Mouse (Mus musculus) B cell, adult 2 months (primary cell): Measurements from ENCODE around the gene Rhox3h.
"Not testable (repeated sequence)": the region's sequence is repeated elsewhere in the genome, so short reads cannot be mapped to it uniquely, and the experiment has no call there.

Source experiments
- DNase-seq, 2 experiments: peaks; one replicate each; pipeline ENCODE4 v3.0.0; 2022

Gene Rhox3h

GRCm38 (mm10) chrX:37668664-37669063 lies at the start of gene Rhox3h:
Gene Rhox3h, minus strand, starts transcription at chrX:37668764.
- not testable (repeated sequence) for DNase-seq

- no peak for DNase-seq
Observed at GRCm38 (mm10) chrX:37701821-37702387, 33.3 kb upstream of the Rhox3h start.

- DNase-seq, result no peak
Observed at GRCm38 (mm10) chrX:37692261-37692660, 23.7 kb upstream of the Rhox3h start.

GRCm38 (mm10) chrX:37683031-37683715 lies 14.6 kb upstream of the Rhox3h start:
- no peak for DNase-seq

- not testable (repeated sequence) for DNase-seq
Observed at GRCm38 (mm10) chrX:37673177-37673576, 4.6 kb upstream of the Rhox3h start, which contains the start of gene Rhox2h. Gene Rhox2h, minus strand, starts transcription at chrX:37673277.

- not testable (repeated sequence) for DNase-seq
Observed at GRCm38 (mm10) chrX:37651227-37651626, 17.3 kb downstream of the Rhox3h start, which contains the start of gene Rhox4g. Gene Rhox4g, minus strand, starts transcription at chrX:37651327.

- DNase-seq, result not testable (repeated sequence)
Observed at GRCm38 (mm10) chrX:37643370-37643769, 25.2 kb downstream of the Rhox3h start, which contains the start of gene Rhox2g. Gene Rhox2g, minus strand, starts transcription at chrX:37643470.

- not testable (repeated sequence) for DNase-seq
Observed at GRCm38 (mm10) chrX:37628512-37628911, 40.1 kb downstream of the Rhox3h start, which contains the start of gene Rhox3g. Gene Rhox3g, minus strand, starts transcription at chrX:37628612.
